Comparison of ENCODE assay signal across 9 mouse cellular contexts in genomic region chr2:127336885-127337284, GRCm38 (mm10). TPM values are rescaled to one million over a fixed set of nuclear protein-coding genes. Genes with fewer than 3 reads are reported as not detected.
DNase-seq lines count a peak whose midpoint lies in the region; ATAC-seq and TF ChIP-seq lines count a peak whose summit lies in the region.
"Had no signal": no experiment of that assay in that cellular context is flagged by ENCODE, and none has a peak within 500 bp of the region (broad histone marks: within the 10 kb centered on the region; RNA-seq: fewer than 3 reads in every experiment).

No protein-coding gene starts in this region.

- no peak for TF ChIP-seq POLR2A in cortical plate, adult 2 months (IDR thresholded peaks at IDR 0.05; ENCODE audit: extremely low read depth, insufficient read depth, low read length)

- DNase-seq in kidney, postnatal 0 days (ENCODE audit: low spot score): no peak
- DNase-seq in kidney, adult 11 months: no peak
- no peak for DNase-seq in left cerebral cortex, postnatal 4 days
- no peak for DNase-seq in T-cell, adult 2 months (ENCODE audit: low spot score)
- no peak for DNase-seq in cerebellum, adult 18-20 months

- no peaks in the 10 kb centered on the region for H3K9me3 ChIP-seq in kidney, postnatal 0 days (replicated peaks; ENCODE audit: low read length)
- no peaks in the 10 kb centered on the region for H3K9me3 ChIP-seq in hindbrain, embryonic 15.5 days
- H3K9me3 ChIP-seq in midbrain, embryonic 16.5 days (replicated peaks; ENCODE audit: control insufficient read depth, low read length, poor library complexity, severe bottlenecking): no peaks in the 10 kb centered on the region

- WGBS in kidney, postnatal 0 days: 38% methylated on average over 5 of the region's 5 CpGs
- WGBS in hindbrain, embryonic 15.5 days: 47% methylated on average over 5 of the region's 5 CpGs
- WGBS in midbrain, embryonic 16.5 days: 47% methylated on average over 5 of the region's 5 CpGs

- intact Hi-C loops in left cerebral cortex, postnatal 4 days (cut with DNase I): no loop called here

- no peaks in the 10 kb centered on the region for H3K27me3 ChIP-seq in kidney, postnatal 0 days (ENCODE audit: insufficient read depth, low read length)
- H3K27me3 ChIP-seq in hindbrain, embryonic 15.5 days: peaks cover 23% of the 10 kb centered on the region
- peaks cover 18% of the 10 kb centered on the region for H3K27me3 ChIP-seq in midbrain, embryonic 16.5 days (ENCODE audit: control insufficient read depth, insufficient read depth, low read depth, low read length)

- no peaks in the 10 kb centered on the region for H3K36me3 ChIP-seq in kidney, postnatal 0 days (ENCODE audit: insufficient read depth, low read length)
- H3K36me3 ChIP-seq in hindbrain, embryonic 15.5 days: no peaks in the 10 kb centered on the region
- no peaks in the 10 kb centered on the region for H3K36me3 ChIP-seq in midbrain, embryonic 16.5 days (ENCODE audit: control insufficient read depth, insufficient read depth, low read length)

- TF ChIP-seq CTCF in kidney, postnatal 0 days (IDR thresholded peaks at IDR 0.05; ENCODE audit: low read depth): no peak
- TF ChIP-seq CTCF in cortical plate, adult 2 months (IDR thresholded peaks at IDR 0.05; ENCODE audit: extremely low read depth, insufficient read depth, low read length): no peak

- peak overlapping the region; percentile 57; the same call in 1 of the 2 replicates for H3K9ac ChIP-seq in kidney, postnatal 0 days (ENCODE audit: low read depth, low read length)
- peak overlapping the region; percentile 53 for H3K9ac ChIP-seq in hindbrain, embryonic 15.5 days
- peak overlapping the region; percentile 64 for H3K9ac ChIP-seq in midbrain, embryonic 16.5 days (ENCODE audit: low read depth, low read length)

- peaks cover 10% of the 10 kb centered on the region for H3K4me1 ChIP-seq in kidney, postnatal 0 days (replicated peaks; ENCODE audit: insufficient read depth, low read length)
- no peaks in the 10 kb centered on the region for H3K4me1 ChIP-seq in cortical plate, adult 2 months (ENCODE audit: control insufficient read depth, insufficient read depth, low read length)
- H3K4me1 ChIP-seq in hindbrain, embryonic 15.5 days (replicated peaks): peaks cover 19% of the 10 kb centered on the region
- H3K4me1 ChIP-seq in midbrain, embryonic 16.5 days (ENCODE audit: control insufficient read depth, insufficient read depth, low read length): peaks cover 6% of the 10 kb centered on the region; the same call in 1 of the 2 replicates

- H3K27ac ChIP-seq in kidney, postnatal 0 days: no peak overlapping the region
- H3K27ac ChIP-seq in cortical plate, adult 2 months (ENCODE audit: insufficient read depth, low read length): no peak overlapping the region
- H3K27ac ChIP-seq in hindbrain, embryonic 15.5 days (replicated peaks): no peak overlapping the region
- no peak overlapping the region for H3K27ac ChIP-seq in midbrain, embryonic 16.5 days (ENCODE audit: low read length)

- peak overlapping the region; percentile 80 for H3K4me2 ChIP-seq in kidney, postnatal 0 days (ENCODE audit: low read length)
- H3K4me2 ChIP-seq in hindbrain, embryonic 15.5 days: peak overlapping the region; percentile 93
- peak overlapping the region; percentile 93 for H3K4me2 ChIP-seq in midbrain, embryonic 16.5 days (ENCODE audit: low read length)

- H3K4me3 ChIP-seq in kidney, postnatal 0 days (replicated peaks; ENCODE audit: low read depth, low read length): peak overlapping the region; percentile 55
- peak overlapping the region; percentile 32; the same call in 1 of the 2 replicates for H3K4me3 ChIP-seq in cortical plate, adult 2 months (ENCODE audit: insufficient read depth, low read length)
- peak overlapping the region; percentile 53 for H3K4me3 ChIP-seq in hindbrain, embryonic 15.5 days
- peak overlapping the region; percentile 56 for H3K4me3 ChIP-seq in midbrain, embryonic 16.5 days (ENCODE audit: low read depth, low read length)

- no peak for ATAC-seq in kidney, postnatal 0 days (replicated peaks; ENCODE audit: low FRiP score, low read depth)
- ATAC-seq in hindbrain, embryonic 15.5 days (ENCODE audit: low FRiP score, low read depth): no peak
- no peak for ATAC-seq in midbrain, embryonic 16.5 days

RNA-seq across cellular contexts. Expression of gene Dusp2, which starts 0.9 kb away (rescaled TPM):
- 8.2 and 10.3 TPM in 2 replicates for polyA plus RNA-seq in kidney, postnatal 0 days (2015; fragmentation: Nextera tagmentation; extraction: Ambion mirVana)
- polyA plus RNA-seq in cortical plate, adult 2 months (2012; rRNA removed): 1.6 and 1.8 TPM in 2 replicates
- 13.0 and 14.2 TPM in 2 replicates for polyA plus RNA-seq in hindbrain, embryonic 15.5 days (2015; fragmentation: Nextera tagmentation; extraction: Ambion mirVana)
- 10.8 and 15.6 TPM in 2 replicates for polyA plus RNA-seq in midbrain, embryonic 16.5 days (2015; fragmentation: Nextera tagmentation; extraction: Ambion mirVana)
- 1 to 10 TPM; 8.5 to 8.9 TPM for total RNA-seq in left cerebral cortex, postnatal 4 days (2021)

RNA-seq across cellular contexts. Expression of gene Astl, which starts 1.6 kb away (rescaled TPM):
- not detected in 2 replicates for polyA plus RNA-seq in kidney, postnatal 0 days (2015; fragmentation: Nextera tagmentation; extraction: Ambion mirVana)
- polyA plus RNA-seq in cortical plate, adult 2 months (2012; rRNA removed): not detected in 2 replicates
- polyA plus RNA-seq in hindbrain, embryonic 15.5 days (2015; fragmentation: Nextera tagmentation; extraction: Ambion mirVana): not detected in 2 replicates
- not detected in 2 replicates for polyA plus RNA-seq in midbrain, embryonic 16.5 days (2015; fragmentation: Nextera tagmentation; extraction: Ambion mirVana)
- total RNA-seq in left cerebral cortex, postnatal 4 days (2021): not detected

RNA-seq across cellular contexts. Expression of gene Adra2b, which starts 26.1 kb away (rescaled TPM):
- polyA plus RNA-seq in kidney, postnatal 0 days (2015; fragmentation: Nextera tagmentation; extraction: Ambion mirVana): 10.3 and 10.5 TPM in 2 replicates
- 0.11 and 0.25 TPM in 2 replicates for polyA plus RNA-seq in cortical plate, adult 2 months (2012; rRNA removed)
- polyA plus RNA-seq in hindbrain, embryonic 15.5 days (2015; fragmentation: Nextera tagmentation; extraction: Ambion mirVana): 0.47 TPM in 2 replicates
- 0.20 and 0.21 TPM in 2 replicates for polyA plus RNA-seq in midbrain, embryonic 16.5 days (2015; fragmentation: Nextera tagmentation; extraction: Ambion mirVana)
- total RNA-seq in left cerebral cortex, postnatal 4 days (2021): under 1 TPM; 0.12 to 0.28 TPM
- polyA plus RNA-seq: activated CD4-positive, CD25-positive, alpha-beta regulatory T cell, adult 4 months had no signal
